Mouse (Mus musculus) T-helper 1 cell (primary cell): ENCODE measurements at regions not wholly inside any gene's neighbourhood (a gene's known extent, or its start where the extent isn't known, plus 50 kb on each side); places are given as distances from the start of the nearest gene placed in this dataset.

Experiments
- in situ Hi-C: fragments of 300-600 bp; cut with MboI, MseI; formaldehyde crosslinking; loops from one replicate; pipeline ENCODE4 v1.15.1; 2025; ENCODE audit warnings: high pct_unique_total_duplicates

- in situ Hi-C loops: no loop called here
Measured at GRCm38 (mm10) chr2:47053689-47054088, 1760.2 kb upstream of the Acvr2a start.

GRCm38 (mm10) chr2:47074191-47074590, 1739.7 kb upstream of the Acvr2a start:
- in situ Hi-C loops: loop anchor here (10.0 kb wide), 1 partner anchor 269 kb away; no protein-coding TSS in a partner anchor

- in situ Hi-C loops: loop anchor here (5.0 to 10.0 kb wide), 2 partner anchors 87 to 270 kb away; no protein-coding TSS in a partner anchor
Measured at GRCm38 (mm10) chr2:47075225-47075624, 1738.7 kb upstream of the Acvr2a start.

- in situ Hi-C loops: no loop called here
Measured at GRCm38 (mm10) chr2:47088635-47089034, 1725.3 kb upstream of the Acvr2a start.

GRCm38 (mm10) chr2:47095993-47096392, 1717.9 kb upstream of the Acvr2a start:
- in situ Hi-C loops: no loop called here

GRCm38 (mm10) chr2:47139435-47139834, 1674.5 kb upstream of the Acvr2a start:
- in situ Hi-C loops: no loop called here

GRCm38 (mm10) chr2:47184067-47184802, 1629.7 kb upstream of the Acvr2a start:
- in situ Hi-C loops: no loop called here
